Mouse (Mus musculus) cerebellum, adult 2 months (tissue): Measurements from ENCODE around the gene Camkk1.

Experiments
- CTCF ChIP-seq: fragments of 200-500 bp; IDR thresholded peaks from 2 replicates; pipeline ENCODE4 v1.5.1; 2011; ENCODE audit warnings: low read depth, mild to moderate bottlenecking, control low read depth, low read length, moderate library complexity, borderline replicate concordance; ENCODE audit not compliant: insufficient read depth
- POLR2A ChIP-seq: fragments of 200-500 bp; IDR thresholded peaks from 2 replicates; pipeline ENCODE4 v1.6.1; 2011; ENCODE audit warnings: low read length, control low read depth, borderline replicate concordance; ENCODE audit not compliant: insufficient read depth

DNA sequence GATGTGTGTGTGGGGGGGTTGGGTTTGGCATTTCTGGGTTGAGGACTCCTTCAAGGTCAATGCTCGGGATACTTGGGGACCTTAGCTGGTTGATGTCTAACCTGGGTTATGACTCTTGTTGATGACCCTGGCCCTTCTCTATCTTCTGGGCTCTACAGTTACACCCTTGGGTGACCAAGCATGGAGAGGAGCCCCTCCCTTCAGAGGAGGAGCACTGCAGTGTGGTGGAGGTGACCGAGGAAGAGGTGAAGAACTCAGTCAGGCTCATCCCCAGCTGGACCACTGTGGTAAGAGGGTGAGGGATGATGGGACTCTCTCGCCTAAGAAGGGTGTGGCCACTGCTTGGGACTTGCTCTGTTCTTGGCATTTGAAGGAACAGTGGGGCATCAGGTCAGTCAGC, 18.9 kb downstream of the Camkk1 start:
- no peak for TF ChIP-seq CTCF
- no peak for TF ChIP-seq POLR2A
